Mouse (Mus musculus) heart, adult 2 months (tissue): Measurements from ENCODE around the gene Mctp1.

ENCODE experiments used
- CTCF ChIP-seq: fragments of 200-600 bp; IDR thresholded peaks from 2 replicates; pipeline ENCODE4 v1.8.1; 2022; ENCODE audit warnings: antibody characterized with exemption, mild to moderate bottlenecking, moderate library complexity
- EP300 ChIP-seq: fragments of 200-500 bp; IDR thresholded peaks from 2 replicates; pipeline ENCODE4 v1.6.1; 2011; ENCODE audit warnings: low read depth, low read length, control low read depth; ENCODE audit not compliant: insufficient read depth
- POLR2A ChIP-seq: fragments of 200-500 bp; IDR thresholded peaks from 2 replicates; pipeline ENCODE4 v1.6.1; 2011; ENCODE audit warnings: mild to moderate bottlenecking, low read depth, low read length, control low read depth; ENCODE audit not compliant: insufficient read depth

GRCm38 (mm10) chr13:76567448-76567847 is 183.1 kb downstream of the Mctp1 start:
- TF ChIP-seq EP300 (no peak), CTCF (no peak), POLR2A (no peak)
